Mouse (Mus musculus) heart, adult 9 months (tissue): ENCODE measurements at regions not wholly inside any gene's neighbourhood (a gene's known extent, or its start where the extent isn't known, plus 50 kb on each side); places are given as distances from the start of the nearest gene placed in this dataset.

Experiments
- DNase-seq, 2 experiments: peaks; one replicate each; pipeline ENCODE4 v3.0.0; 2022; ENCODE audit warnings: low spot score in 2 of 2

DNA sequence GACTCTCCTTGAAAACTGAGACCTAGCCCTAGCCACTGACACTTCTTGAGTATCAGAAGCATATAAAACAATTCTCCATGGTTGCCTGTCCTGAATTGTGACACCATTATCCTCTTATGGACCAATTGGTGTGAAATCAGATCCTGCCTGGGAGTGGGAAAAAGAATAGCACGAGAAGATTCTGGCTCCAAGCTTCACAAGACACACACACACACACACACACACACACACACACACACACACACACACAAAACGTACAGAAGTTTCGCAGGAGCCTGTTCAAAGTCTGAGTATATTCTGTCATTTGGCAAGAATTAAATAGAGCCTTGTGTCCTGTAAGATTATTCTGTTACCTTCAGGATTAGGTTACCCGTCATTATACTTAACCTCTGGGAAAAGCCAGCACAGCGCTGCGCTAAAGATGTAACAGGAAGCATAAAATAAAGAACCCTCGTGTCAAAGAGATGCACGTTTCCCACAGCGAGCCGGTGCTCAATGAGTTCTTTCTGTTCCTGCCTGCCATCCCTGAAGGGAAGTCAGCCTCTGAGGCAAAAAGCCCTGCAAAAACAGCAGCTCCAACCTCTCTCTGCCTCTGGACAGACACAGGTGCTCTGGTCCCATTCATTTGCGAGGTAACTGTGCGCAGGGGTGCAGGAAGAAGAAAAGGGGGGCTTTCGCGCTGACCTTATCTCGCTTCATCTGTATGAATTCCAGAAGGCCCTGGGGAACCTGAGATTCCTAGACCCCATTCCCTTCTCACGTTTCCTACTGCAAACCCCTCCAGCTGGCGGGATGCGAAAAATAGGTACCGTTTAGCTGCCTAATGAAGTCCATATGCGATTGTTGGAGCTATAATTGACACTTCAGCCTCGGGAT, 178.4 kb upstream of the Elac2 start:
- DNase-seq = no peak

- DNase-seq = no peak
These were observed 177.5 kb upstream of the Elac2 start for GRCm38 (mm10) chr11:64801351-64801750.

GRCm38 (mm10) chr11:64805567-64805966, 173.3 kb upstream of the Elac2 start:
- DNase-seq = no peak

DNA sequence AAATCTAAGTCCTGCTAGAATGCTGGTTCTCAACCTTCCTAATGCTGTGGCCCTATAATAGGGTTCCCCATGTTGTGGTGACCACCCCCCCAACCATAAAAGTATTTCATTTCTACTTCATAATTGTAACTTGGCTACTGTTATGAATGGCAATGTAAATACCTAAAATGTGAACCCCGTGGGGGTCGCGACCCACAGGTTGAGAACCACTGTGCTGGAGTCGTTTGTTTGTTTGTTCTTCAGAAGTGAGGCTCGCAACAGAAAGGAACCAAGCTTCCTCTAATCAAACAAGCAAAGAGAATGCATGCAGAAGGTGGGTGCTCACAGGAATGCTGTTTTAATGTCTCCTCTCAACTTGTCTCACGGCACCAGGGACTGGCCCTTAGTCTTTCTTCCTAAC, 166.4 kb upstream of the Elac2 start:
- DNase-seq = no peak

DNA sequence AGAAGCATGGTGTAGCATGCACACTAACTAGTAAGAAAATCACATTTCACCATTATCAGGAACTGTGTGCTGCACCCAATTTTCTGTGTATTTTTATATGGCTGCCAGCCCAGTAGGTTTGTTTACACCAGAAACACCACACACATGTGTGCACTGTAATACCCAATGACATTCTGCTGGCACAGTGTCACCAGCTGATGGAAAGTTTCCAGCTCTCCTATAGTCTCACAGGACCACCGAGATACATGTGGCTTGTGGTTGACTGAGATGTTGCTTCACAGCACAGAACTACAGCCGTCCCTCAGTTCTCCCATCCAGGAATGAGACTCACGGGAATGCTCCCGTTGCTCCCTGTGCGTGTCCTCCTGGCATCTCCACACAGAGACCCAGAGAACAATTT, 149.4 kb upstream of the Elac2 start:
- DNase-seq = no peak

GRCm38 (mm10) chr11:64832453-64832852, 146.4 kb upstream of the Elac2 start:
- DNase-seq = no peak

DNA sequence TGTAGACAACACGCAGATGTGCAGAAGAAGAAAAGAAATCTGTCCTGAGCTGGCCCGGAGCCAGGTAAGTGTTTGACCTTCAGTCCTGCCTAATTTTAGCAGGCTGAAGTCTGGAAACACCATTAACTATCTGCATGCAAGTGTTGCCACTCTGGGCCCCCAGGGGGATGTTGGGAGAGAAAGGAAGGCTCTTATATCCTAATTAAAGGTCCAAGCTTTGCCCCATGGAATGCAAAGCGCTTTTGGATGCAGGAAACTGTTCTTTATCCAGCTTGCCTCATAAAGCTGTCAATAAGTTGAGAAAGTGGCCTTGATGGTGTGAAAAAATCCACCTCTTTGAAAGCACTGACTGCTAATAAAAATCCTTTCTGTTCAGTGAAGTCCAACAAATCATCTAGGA, 145.1 kb upstream of the Elac2 start:
- DNase-seq = no peak

DNA sequence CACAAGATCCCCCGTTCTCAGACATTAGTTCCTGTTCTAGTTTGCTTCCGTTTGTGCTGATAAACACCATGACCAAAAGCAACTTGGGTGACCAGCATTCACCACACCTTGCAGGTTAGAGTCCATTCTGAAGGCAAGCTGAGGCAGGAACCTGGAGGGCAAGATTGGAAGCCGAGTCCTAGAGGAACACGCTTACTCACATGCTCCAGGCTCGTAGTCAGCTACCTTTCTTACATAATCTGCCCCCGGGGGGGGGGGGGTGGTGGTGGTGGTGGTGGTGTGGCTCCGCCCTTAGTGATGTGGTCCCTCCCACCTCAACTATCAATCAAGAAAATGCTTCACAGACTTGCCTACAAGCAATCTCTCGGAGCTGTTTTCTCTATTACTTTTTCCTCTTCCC, 142.1 kb upstream of the Elac2 start:
- DNase-seq = no peak

- DNase-seq = no peak
These were observed 137.7 kb upstream of the Elac2 start for GRCm38 (mm10) chr11:64841092-64841491.

GRCm38 (mm10) chr11:64842775-64843530, 135.9 kb upstream of the Elac2 start:
- DNase-seq = no peak

DNA sequence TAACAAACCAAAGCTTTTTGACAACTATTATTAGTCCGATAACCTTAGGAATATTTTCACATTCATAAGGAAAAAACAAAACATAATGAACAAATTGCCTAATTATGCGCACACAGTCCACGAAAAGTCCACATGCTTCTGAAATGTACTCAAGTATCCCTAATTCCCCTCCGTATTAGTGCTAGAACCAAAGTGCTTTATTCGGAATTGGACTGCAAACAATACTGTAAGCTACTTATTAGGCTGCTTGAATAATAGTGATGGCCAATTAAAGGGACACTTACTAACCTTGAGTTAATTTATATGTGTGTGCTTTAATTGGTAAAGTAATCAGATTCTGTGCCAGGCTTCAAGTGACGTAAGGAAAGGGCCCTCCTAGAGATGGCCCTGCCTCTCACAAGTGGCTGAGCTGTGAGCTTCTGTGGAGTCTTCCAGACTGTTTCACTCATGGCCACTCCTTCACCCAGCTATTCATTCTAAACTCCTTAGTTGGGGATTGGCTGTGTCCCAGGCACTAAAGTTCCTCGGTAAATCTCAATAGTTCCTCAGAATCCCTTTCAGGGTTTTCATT, 132.2 kb upstream of the Elac2 start:
- no peak for DNase-seq

GRCm38 (mm10) chr11:64859636-64860035, 119.2 kb upstream of the Elac2 start:
- DNase-seq = no peak

- DNase-seq = no peak
These were observed 98.2 kb upstream of the Elac2 start for GRCm38 (mm10) chr11:64880674-64881073.

DNA sequence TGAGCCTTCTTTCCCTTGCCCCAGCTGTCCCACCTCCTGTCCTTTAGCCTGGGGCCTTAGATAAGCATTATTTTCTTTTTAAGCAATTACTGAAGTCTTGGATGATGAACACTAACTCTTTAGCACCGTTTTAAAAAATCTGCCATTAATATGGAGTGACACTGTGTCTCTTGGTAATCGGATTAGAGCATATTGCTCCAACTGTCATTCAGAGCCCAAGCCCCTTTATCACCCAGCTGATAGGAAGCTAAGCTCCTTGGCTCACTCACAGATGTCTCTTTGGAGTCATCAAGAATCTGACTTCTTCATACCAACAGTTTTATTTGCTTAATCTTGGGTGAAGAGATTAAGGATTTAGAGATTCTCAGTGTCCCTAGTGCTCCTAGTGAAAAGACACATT, 94.3 kb upstream of the Elac2 start:
- no peak for DNase-seq

- no peak for DNase-seq
These were observed 89.4 kb upstream of the Elac2 start for GRCm38 (mm10) chr11:64889335-64890020.

DNA sequence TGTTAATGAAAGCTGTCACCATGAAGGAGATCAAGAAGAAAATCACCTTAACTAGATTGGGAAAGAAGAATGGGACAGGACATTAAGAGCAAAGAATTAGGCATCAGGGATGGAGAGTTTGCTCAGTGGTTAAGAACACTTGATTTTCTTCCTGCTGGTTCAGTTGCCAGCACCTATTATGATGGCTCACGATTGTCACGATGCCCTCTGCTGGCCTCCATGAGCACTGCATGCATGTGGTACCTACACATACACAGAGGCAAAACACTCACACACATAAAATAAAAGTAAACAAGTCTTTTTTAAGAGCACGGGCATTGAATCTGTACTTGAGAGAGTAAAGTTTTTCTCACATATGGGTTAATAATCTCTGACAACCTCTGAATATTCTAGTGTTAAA, 88.1 kb upstream of the Elac2 start:
- no peak for DNase-seq

DNA sequence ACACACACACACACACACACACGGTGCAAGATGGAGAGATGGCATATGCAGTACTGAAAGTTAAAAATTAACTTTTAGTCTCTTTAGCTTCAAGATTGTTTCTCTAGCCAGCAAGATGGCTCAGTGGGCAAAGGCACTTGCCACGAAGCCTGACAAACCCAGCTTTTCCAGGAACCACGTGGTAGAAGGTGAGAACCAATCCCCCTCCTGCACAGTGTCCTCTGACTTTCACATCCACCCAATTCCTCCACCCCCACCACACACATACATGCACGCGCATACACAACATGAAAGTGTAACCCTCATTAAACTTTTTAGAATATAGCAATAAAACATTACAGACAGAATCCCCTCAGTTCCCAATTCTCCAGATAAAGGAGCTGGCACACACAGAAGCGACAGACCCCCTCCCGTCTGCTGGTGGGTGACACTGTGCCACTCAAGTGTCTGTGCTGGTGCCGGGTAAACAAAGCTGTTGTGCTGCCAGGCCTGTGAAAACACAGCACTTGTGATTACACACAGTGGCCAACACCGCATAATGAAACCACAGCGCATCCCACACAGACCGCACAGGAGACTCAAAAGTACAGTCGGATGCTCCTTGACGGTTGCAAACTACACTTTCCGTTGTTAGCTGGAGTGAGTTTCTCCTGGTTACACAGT, 82.9 kb upstream of the Elac2 start:
- DNase-seq = no peak

DNA sequence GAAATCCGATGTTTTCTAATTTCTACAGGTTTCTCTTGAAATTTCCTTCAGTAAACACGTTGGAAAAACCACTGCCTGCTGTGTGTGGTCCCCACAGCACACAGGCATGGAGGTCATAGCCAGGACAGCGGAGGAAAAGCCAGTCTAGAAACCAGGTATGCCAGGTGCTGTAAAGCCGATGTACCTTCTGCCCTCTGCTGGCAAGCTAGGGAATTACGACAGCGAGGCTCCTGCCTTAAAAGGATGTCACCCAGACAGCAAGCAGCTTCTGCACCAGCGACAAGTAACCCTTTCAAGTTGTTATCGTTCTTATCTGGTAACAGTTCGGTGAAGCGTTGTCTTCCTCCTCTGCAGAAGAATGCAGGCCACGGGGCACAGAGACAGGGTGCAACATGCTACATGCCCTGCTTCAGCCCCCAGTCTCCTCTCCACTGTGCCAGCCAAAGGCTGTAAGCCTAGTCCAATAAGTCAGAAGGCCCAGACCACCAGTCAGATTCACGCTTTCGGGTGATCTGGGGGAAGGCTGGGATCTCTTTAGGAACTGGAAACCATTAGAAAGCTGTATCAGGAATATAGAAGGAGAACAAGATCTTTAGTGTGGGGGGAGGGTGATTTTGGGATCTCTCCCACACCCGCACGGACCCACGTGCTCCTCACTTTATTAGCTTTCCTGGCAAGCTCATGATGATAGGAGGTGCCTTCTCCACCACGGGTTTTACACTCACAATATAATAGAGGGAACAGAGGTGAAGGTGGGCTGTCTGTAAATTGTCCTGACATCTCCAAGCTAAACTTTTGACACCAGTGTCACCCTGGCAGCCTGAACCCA, 79.9 kb upstream of the Elac2 start:
- DNase-seq = peak; percentile 2 to 39

GRCm38 (mm10) chr11:64899587-64900278, 79.1 kb upstream of the Elac2 start:
- DNase-seq = no peak

DNA sequence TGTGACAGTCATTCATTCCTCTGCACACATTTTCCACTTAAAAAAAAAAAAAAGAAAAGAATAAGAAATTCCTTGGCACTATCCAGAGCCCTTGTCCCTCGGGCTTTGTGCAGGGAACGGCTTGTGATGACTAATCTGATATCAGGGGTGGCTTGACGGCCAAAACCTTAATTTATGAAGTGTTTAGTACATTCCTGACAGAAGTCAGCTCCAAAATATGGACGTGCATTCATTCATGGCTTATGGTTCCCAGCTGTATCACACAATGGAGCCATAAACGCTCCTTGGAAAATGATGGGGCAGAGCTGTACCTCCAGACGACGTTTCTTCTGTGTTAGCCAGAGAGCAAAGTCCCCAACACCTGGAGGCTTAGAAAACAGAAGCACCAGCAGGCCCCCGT, 62.1 kb upstream of the Elac2 start:
- DNase-seq = peak; percentile 25 to 46
